Mouse (Mus musculus) heart, embryonic 14.5 days (tissue): ENCODE data around the gene Aldh3a2. TPM values are rescaled to one million over a fixed set of nuclear protein-coding genes. Genes with fewer than 3 reads are reported as not detected.

Experiments
- ATAC-seq: fragments of 200-750 bp; cut with Nextera tagmentation; 2 replicates; pipeline ENCODE4 v1.8.0; 2017; ENCODE audit warnings: low read depth, moderate TSS enrichment; ENCODE audit not compliant: insufficient number of reproducible peaks, insufficient read depth, low FRiP score
- H3K27ac ChIP-seq, 2 experiments: fragments of 200-500 bp in 1 of 2; fragments of 300-500 bp in 1 of 2; sonication (generic) in 1 of 2; replicated peaks in 1 of 2; 2 replicates each; pipeline ENCODE4 v1.5.1; 2012 to 2014; ENCODE audit warnings: low read depth in 2 of 2, low read length in 2 of 2, control low read depth in 1 of 2, mild to moderate bottlenecking in 1 of 2, mixed read lengths in 1 of 2; ENCODE audit not compliant: control insufficient read depth in 1 of 2, insufficient read depth in 1 of 2
- H3K27me3 ChIP-seq: fragments of 300-500 bp; sonication (generic); 2 replicates; pipeline ENCODE4 v1.6.1; 2014; ENCODE audit warnings: mild to moderate bottlenecking, low read length, control low read depth; ENCODE audit not compliant: control insufficient read depth, insufficient read depth
- H3K36me3 ChIP-seq: fragments of 300-500 bp; sonication (generic); 2 replicates; pipeline ENCODE4 v1.6.1; 2014; ENCODE audit warnings: mild to moderate bottlenecking, control low read depth, low read length, mixed read lengths; ENCODE audit not compliant: control insufficient read depth, insufficient read depth
- H3K4me1 ChIP-seq, 2 experiments: fragments of 200-500 bp in 1 of 2; fragments of 300-500 bp in 1 of 2; sonication (generic) in 1 of 2; 2 replicates each; pipeline ENCODE4 v1.6.1; 2012 to 2014; ENCODE audit warnings: low read length in 2 of 2, control low read depth in 1 of 2, mixed read lengths in 1 of 2; ENCODE audit not compliant: control insufficient read depth in 2 of 2, insufficient read depth in 2 of 2
- H3K4me2 ChIP-seq: fragments of 300-500 bp; sonication (generic); 2 replicates; pipeline ENCODE4 v1.6.1; 2014; ENCODE audit warnings: mild to moderate bottlenecking, low read length
- H3K4me3 ChIP-seq, 2 experiments: fragments of 200-500 bp in 1 of 2; fragments of 300-500 bp in 1 of 2; sonication (generic) in 1 of 2; 2 replicates each; pipeline ENCODE4 v1.5.1; 2012 to 2014; ENCODE audit warnings: low read length in 2 of 2, mild to moderate bottlenecking in 2 of 2, control low read depth in 1 of 2, low read depth in 1 of 2, moderate library complexity in 1 of 2; ENCODE audit not compliant: control insufficient read depth in 1 of 2, insufficient read depth in 1 of 2
- H3K9ac ChIP-seq: fragments of 300-500 bp; sonication (generic); 2 replicates; pipeline ENCODE4 v1.6.1; 2014; ENCODE audit warnings: mild to moderate bottlenecking, low read length
- H3K9me3 ChIP-seq: fragments of 300-500 bp; sonication (generic); 2 replicates; pipeline ENCODE4 v1.6.1; 2016; ENCODE audit warnings: low read length, control low read depth; ENCODE audit not compliant: control insufficient read depth
- WGBS: fragments of 180-500 bp; shearing (Covaris S2); extraction: QIAGEN DNeasy Blood & Tissue Kit; methylation state at CpG from one replicate; pipeline ENCODE4 v1.1.7; 2014; 5-methylcytosine and 5-hydroxymethylcytosine counted together
- polyA plus RNA-seq: library from polyadenylated mRNA; unstranded; fragments of >200 nt; fragmentation: Nextera tagmentation; extraction: Ambion mirVana; gene quantifications from 2 replicates; pipeline ENCODE4 v1.2.1, GENCODE M21; 2014

The Aldh3a2 gene
- polyA plus RNA-seq, 1 experiment from 2014 or later: 43.8 TPM

DNA sequence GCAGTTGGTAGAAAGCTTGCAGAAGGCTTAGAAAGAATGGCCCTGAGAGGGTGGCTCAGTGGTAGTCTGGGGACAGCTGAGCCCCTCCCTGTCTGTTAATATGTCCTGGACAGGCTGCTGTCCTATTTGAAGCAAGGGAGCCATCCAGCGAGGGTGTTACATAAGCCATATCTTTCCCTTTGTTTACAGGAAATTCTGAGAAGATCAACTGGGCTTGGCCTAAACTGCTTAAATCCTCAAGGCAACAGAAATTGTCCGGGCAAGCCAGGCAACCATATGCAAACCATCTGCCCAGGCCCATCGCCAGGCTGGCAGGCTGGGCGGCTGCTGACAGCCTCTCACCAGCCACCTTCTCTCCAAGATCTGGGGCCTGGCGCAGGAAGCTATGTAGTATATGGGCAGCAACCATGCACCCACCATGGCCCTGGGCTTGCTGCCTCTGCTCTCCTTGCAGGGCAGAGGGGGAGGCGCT, 41.3 kb downstream of the Aldh3a2 start:
- WGBS: 54% methylated on average over 6 of the region's 6 CpGs
- H3K4me2 ChIP-seq: no peak overlapping the region
- H3K27me3 ChIP-seq: no peaks in the 10 kb centered on the region
- H3K36me3 ChIP-seq: no peaks in the 10 kb centered on the region
- peaks cover 25 to 26% of the 10 kb centered on the region in 2 experiments for H3K4me1 ChIP-seq
- peak overlapping the region in 1 of 2 experiments; percentile 44; a peak in 1 of 4 replicates for H3K27ac ChIP-seq
- no peak overlapping the region for H3K4me3 ChIP-seq
- H3K9me3 ChIP-seq: no peaks in the 10 kb centered on the region
- peak; percentile 71 for ATAC-seq
- no peak overlapping the region for H3K9ac ChIP-seq

- Histone ChIP-seq H3K9me3 (no peaks in the 10 kb centered on the region), H3K27ac (no peak overlapping the region), H3K4me3 (no peak overlapping the region), H3K27me3 (no peaks in the 10 kb centered on the region), H3K4me2 (no peak overlapping the region), H3K36me3 (no peaks in the 10 kb centered on the region), H3K9ac (no peak overlapping the region), H3K4me1 (peaks cover 25 to 26% of the 10 kb centered on the region in 2 experiments)
- no peak for ATAC-seq
- whole genome bisulfite sequencing: 80% methylated on average over 4 of the region's 4 CpGs
Measured at GRCm38 (mm10) chr11:61225511-61225910, 41.8 kb downstream of the Aldh3a2 start.

- WGBS: 89% methylated on average over 10 of the region's 10 CpGs
- no peaks in the 10 kb centered on the region for H3K9me3 ChIP-seq
- peaks cover 25 to 26% of the 10 kb centered on the region in 2 experiments for H3K4me1 ChIP-seq
- no peak overlapping the region for H3K4me2 ChIP-seq
- H3K9ac ChIP-seq: no peak overlapping the region
- no peak overlapping the region for H3K4me3 ChIP-seq
- no peak for ATAC-seq
- no peaks in the 10 kb centered on the region for H3K27me3 ChIP-seq
- no peak overlapping the region for H3K27ac ChIP-seq
- no peaks in the 10 kb centered on the region for H3K36me3 ChIP-seq
Measured at GRCm38 (mm10) chr11:61224907-61225306, 42.4 kb downstream of the Aldh3a2 start.

DNA sequence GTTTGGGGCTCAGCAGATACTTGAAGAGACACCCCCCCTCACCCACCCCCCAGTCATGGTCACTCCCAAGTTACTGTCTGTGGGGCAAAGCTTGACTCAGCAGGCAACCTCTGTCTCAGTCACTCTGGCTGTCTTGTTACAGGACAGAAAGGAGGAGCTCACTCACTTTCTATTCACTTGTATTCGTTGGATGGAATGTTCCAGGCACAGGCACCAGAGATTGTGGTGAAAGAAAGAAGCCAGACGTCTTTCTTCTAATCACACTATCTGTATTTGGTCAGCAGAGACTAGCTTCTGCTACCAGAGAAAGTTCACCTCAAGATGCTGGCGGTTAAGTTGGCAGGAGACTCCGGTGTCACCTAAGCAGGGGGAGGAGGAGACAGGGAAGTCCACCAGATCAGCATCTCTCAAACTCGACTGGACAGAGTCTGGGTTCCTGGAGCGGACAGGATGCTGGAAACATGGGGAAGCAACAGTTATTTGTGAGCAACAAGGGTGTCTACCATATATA, 43.0 kb downstream of the Aldh3a2 start:
- Histone ChIP-seq H3K27ac (no peak overlapping the region), H3K4me2 (peak overlapping the region; percentile 0; the same call in 1 of the 2 replicates)
- 21% methylated on average over 6 of the region's 6 CpGs for WGBS

GRCm38 (mm10) chr11:61222971-61223745, 44.1 kb downstream of the Aldh3a2 start:
- ATAC-seq: no peak
- H3K4me1 ChIP-seq: peaks cover 20 to 21% of the 10 kb centered on the region in 2 experiments
- no peaks in the 10 kb centered on the region for H3K27me3 ChIP-seq
- no peak overlapping the region for H3K4me3 ChIP-seq
- no peak overlapping the region for H3K27ac ChIP-seq
- no peaks in the 10 kb centered on the region for H3K9me3 ChIP-seq
- WGBS: 80% methylated on average over 9 of the region's 9 CpGs
- H3K9ac ChIP-seq: no peak overlapping the region
- H3K4me2 ChIP-seq: no peak overlapping the region
- H3K36me3 ChIP-seq: no peaks in the 10 kb centered on the region

More for the DNA sequence above, 43.0 kb downstream of the Aldh3a2 start:
- H3K27me3 ChIP-seq: no peaks in the 10 kb centered on the region
- no peak for ATAC-seq
- H3K9me3 ChIP-seq: no peaks in the 10 kb centered on the region
- H3K9ac ChIP-seq: no peak overlapping the region
- no peak overlapping the region for H3K4me3 ChIP-seq
- no peaks in the 10 kb centered on the region for H3K36me3 ChIP-seq
- peaks cover 25 to 26% of the 10 kb centered on the region in 2 experiments for H3K4me1 ChIP-seq

- ATAC-seq: no peak
- Histone ChIP-seq H3K36me3 (no peaks in the 10 kb centered on the region), H3K9ac (no peak overlapping the region), H3K4me1 (peaks cover 15 to 18% of the 10 kb centered on the region in 2 experiments), H3K27me3 (no peaks in the 10 kb centered on the region), H3K4me2 (no peak overlapping the region), H3K27ac (no peak overlapping the region), H3K9me3 (no peaks in the 10 kb centered on the region), H3K4me3 (no peak overlapping the region)
- 81% methylated on average over 1 of the region's 1 CpGs for WGBS
Measured at GRCm38 (mm10) chr11:61222007-61222406, 45.3 kb downstream of the Aldh3a2 start.

- H3K4me3 ChIP-seq: no peak overlapping the region
- no peaks in the 10 kb centered on the region for H3K27me3 ChIP-seq
- H3K9me3 ChIP-seq: no peaks in the 10 kb centered on the region
- H3K9ac ChIP-seq: no peak overlapping the region
- H3K4me1 ChIP-seq: peaks cover 0 to 9% of the 10 kb centered on the region in 2 experiments; a peak in 3 of 4 replicates
- H3K27ac ChIP-seq: no peak overlapping the region
- no peak for ATAC-seq
- H3K36me3 ChIP-seq: no peaks in the 10 kb centered on the region
- WGBS: 51% methylated on average over 9 of the region's 9 CpGs
- no peak overlapping the region for H3K4me2 ChIP-seq
Measured at GRCm38 (mm10) chr11:61220156-61220881, 46.9 kb downstream of the Aldh3a2 start.
